Mouse (Mus musculus) ZHBTc4 (cell line): ENCODE measurements at regions not wholly inside any gene's neighbourhood (a gene's known extent, or its start where the extent isn't known, plus 50 kb on each side); places are given as distances from the start of the nearest gene placed in this dataset.

Source experiments
- DNase-seq: peaks from one replicate; pipeline ENCODE4 v3.0.0-alpha.2; 2011; ENCODE audit warnings: low read depth, low spot score

GRCm38 (mm10) chr14:84928161-84928560 lies 484.8 kb downstream of the Pcdh17 start:
- peak; percentile 0 for DNase-seq

- DNase-seq = no peak
These were observed 490.7 kb downstream of the Pcdh17 start for GRCm38 (mm10) chr14:84934094-84934493.

GRCm38 (mm10) chr14:84955300-84955699 lies 511.9 kb downstream of the Pcdh17 start:
- DNase-seq = no peak

- DNase-seq = no peak
These were observed 544.4 kb downstream of the Pcdh17 start for GRCm38 (mm10) chr14:84987764-84988163.

- DNase-seq = no peak
These were observed 569.0 kb downstream of the Pcdh17 start for GRCm38 (mm10) chr14:85012384-85012783.
